Mouse (Mus musculus): ENCODE results near the gene Sik3.

- TF ChIP-seq CTCF (IDR thresholded peaks at IDR 0.05) (no peak), POLR2A (IDR thresholded peaks at IDR 0.05; ENCODE audit: insufficient read depth, low read depth, low read length) (no peak)
These were observed 6.4 kb upstream of the Sik3 start for GRCm38 (mm10) chr9:46006224-46006623.
